Mouse (Mus musculus): ENCODE results near the gene Ppa2. TPM values are rescaled to one million over a fixed set of nuclear protein-coding genes. Genes with fewer than 3 reads are reported as not detected.

The Ppa2 gene
- total RNA-seq (2021), result 100 to 1,000 TPM; 150 to 157 TPM
- long read RNA-seq, experiment 1, transcript Ppa2-201 (12 exons, 1,226 nt), result major isoform, 121 of 167 reads
- long read RNA-seq, experiment 1, partial matches to known transcripts, result 2 of 167 reads
- long read RNA-seq, experiment 1, other reads (novel, unspliced or antisense), result 41 of 167 reads
- long read RNA-seq, experiment 2, transcript Ppa2-201 (12 exons, 1,226 nt), result major isoform, 66 of 89 reads
- long read RNA-seq, experiment 2, partial matches to known transcripts, result 13 of 89 reads
- long read RNA-seq, experiment 2, other reads (novel, unspliced or antisense), result 9 of 89 reads

DNA sequence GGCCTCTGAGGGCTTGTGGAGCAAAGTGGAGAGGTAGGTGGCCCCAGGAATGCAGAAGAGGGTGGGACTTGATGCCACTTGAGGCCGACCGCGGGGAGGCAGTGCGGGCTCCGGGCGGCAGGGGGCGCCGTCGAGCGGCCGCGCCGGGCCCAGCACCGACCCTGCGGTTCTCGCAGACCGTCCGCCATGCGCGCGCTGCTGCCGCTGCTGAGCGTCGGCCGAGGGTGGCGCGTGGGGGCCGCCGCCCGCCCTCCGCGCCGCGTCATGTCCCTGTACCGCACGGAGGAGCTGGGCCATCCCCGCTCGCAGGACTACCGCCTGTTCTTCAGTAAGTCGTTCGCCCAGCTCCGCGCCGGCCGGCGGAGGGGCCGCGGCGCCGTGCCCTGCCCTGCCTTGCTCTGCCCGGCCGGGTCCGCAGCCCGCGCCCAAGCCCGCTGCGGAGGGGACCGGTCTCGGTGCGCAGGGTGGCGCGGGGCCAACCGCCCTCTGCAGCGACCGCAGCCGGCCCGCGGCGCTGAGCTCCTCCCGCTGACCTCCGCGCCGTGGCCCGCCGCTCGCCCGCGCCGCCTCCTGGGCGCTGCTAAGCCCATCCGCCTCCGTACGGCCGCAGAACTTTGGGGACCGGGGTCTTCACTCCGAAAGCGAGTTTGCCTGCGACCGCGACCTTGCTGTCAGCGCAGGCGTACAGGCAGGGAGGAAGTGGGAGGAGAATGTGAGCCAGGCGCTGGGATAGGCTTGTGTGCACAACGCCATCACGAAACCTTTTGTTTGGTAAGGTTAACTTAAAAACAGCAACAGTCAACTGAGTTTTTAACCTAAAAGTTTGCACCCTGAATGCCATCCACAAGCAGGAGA lies at the start of gene Ppa2:
Ppa2 (plus strand) TSS at position 157 of the 855 bp plus-strand sequence.
- DNase-seq, result peak; percentile 89 to 93

DNA sequence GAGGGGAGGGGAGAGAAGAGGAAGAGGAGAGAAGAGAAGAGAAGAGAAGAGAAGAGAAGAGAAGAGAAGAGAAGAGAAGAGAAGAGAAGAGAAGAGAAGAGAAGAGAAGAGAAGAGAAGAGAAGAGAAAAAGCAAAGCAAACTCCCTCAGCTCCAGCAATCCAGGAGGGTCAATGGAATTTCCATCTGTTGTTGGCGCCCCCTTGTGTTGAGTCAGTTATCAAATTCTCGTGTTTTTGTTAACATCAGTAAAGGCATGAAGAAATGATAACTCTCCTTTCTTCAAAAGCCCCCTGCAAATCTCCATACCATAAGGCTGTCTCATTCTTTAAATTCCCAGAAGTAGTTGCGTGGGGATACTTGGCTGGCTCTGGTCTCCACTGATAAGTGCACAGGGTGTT lies 38.0 kb upstream of the Ppa2 start:
- DNase-seq, result peak; percentile 26 to 82

- no peak for DNase-seq
These were observed 25.3 kb upstream of the Ppa2 start for GRCm38 (mm10) chr3:133284587-133284986.

DNA sequence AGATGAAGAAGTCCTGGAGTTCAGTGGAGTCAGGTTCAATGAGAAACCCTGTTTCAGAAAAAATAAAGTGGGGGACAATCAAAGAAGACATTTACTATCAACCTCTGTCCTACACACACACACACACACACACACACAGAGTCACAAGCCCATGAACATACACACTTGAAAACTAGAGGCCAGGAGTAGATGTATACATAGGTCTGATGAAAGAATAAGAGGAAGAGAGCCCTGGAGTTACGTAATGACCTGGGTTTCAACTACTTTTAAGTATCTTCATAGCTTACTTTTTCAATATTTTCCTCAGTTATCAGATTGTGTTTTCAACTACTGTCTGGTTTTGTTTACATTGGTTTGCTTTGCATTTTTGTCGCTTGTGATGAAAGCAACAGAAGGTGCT lies 21.1 kb upstream of the Ppa2 start:
- DNase-seq, result no peak

DNA sequence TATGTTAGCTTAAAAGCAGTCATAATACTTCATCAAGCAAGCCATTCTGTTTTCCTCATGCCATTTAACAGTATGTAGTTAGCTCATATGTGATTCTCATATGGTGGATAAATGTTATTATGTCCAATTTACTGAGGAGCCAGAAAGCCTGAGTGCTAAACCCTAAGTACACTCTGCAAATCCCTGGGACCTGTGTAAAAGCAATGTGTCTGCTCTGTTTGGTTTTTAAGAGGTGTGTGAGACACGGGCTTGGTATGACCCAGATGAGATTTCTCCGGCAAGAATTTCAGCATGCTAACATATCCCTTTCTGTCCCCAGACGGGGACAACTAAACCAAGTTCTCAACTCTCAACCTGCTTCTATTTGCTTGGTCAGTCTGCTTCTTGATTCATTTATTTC lies 5.6 kb upstream of the Ppa2 start:
- DNase-seq, result no peak

GRCm38 (mm10) chr3:133308361-133308760 lies 1.5 kb upstream of the Ppa2 start:
- DNase-seq, result no peak

- no peak for DNase-seq
These were observed 551 bp upstream of the Ppa2 start for GRCm38 (mm10) chr3:133309359-133309758.

DNA sequence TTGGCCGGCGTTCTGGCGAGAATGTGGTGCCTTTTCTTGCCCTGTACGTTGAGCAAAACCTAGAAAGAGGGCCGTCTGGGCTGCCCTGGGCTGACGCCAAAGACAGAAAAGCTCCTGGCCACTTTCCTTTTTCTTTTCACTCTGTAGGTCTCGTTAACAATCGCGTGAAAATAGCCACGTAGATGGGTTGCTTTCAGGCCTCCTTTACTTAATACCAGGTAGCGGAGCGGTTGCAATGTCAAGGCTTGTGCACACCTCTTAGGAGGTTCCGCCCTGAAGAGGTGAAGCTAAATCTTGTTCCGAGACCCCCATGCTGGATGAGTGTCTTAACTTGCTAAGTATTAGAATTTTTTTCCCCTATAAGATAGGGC lies 884 bp downstream of the Ppa2 start:
- DNase-seq, result no peak

GRCm38 (mm10) chr3:133312331-133312730 lies 2.4 kb downstream of the Ppa2 start:
- no peak for DNase-seq

DNA sequence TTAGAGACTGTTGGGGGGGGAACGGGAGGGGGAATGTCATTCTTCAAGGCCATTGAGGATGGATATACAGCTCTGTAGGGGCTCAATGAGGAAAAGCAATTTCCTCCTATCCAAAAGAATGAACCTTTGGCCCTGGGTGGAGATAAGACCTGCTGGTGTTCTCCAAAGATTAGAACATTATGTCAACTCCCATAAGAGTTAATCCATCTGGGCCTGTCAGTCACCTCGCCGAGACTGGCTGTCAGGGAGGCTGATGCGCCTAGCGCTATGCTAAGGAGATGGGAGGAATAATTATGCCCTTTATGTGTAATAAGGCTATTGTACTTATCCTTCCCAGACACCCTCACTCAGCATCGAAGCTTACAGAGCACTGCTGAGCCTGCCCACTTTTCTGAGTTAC lies 2.9 kb downstream of the Ppa2 start:
- DNase-seq, result no peak

GRCm38 (mm10) chr3:133313491-133314199 lies 3.7 kb downstream of the Ppa2 start:
- no peak for DNase-seq

DNA sequence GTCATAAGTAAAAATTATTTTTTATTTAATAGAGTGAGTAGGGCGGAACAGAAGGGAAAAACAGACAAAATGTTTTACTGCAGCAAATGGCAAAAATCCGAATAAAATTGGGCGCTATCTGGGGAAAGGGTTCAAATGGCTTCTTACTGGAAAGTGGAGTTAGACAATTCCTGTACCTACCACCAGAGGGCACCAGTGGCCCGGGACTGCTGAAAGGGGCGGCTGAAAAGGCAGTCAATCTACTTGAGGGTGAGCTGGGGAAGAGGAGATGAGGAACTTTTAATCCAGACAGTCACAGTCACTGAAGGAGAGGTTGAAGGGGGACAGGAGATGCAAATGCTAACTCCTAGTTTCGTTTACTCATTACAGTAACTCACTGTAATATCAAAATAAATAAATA lies 4.6 kb downstream of the Ppa2 start:
- DNase-seq, result peak; percentile 75 to 85

GRCm38 (mm10) chr3:133315011-133315410 lies 5.1 kb downstream of the Ppa2 start:
- no peak for DNase-seq

- no peak for DNase-seq
These were observed 5.7 kb downstream of the Ppa2 start for GRCm38 (mm10) chr3:133315647-133316046.

- DNase-seq, result no peak
These were observed 7.9 kb downstream of the Ppa2 start for GRCm38 (mm10) chr3:133317845-133318244.

DNA sequence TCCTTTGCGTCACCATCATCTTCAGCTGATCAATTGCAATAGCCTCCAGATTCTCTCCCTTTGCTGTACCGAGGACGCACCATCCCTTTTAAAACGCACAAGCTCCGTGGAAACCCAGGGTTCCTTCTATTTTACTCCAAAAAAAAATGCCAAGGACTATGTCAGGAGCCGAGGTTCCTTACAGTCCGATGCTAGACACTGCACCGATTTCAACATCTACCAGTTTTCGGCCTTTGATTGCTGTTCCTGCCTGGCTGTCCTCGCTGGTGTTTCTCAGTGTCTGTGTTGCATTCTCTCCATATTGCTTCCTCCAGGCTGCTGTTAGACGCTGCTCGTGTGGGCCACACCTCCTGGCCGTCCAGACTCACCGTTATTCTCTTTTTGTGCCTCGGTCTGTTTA lies 8.7 kb downstream of the Ppa2 start:
- DNase-seq, result no peak

- no peak for DNase-seq
These were observed 9.9 kb downstream of the Ppa2 start for GRCm38 (mm10) chr3:133319795-133320194.

GRCm38 (mm10) chr3:133320313-133320712 lies 10.4 kb downstream of the Ppa2 start:
- no peak for DNase-seq

DNA sequence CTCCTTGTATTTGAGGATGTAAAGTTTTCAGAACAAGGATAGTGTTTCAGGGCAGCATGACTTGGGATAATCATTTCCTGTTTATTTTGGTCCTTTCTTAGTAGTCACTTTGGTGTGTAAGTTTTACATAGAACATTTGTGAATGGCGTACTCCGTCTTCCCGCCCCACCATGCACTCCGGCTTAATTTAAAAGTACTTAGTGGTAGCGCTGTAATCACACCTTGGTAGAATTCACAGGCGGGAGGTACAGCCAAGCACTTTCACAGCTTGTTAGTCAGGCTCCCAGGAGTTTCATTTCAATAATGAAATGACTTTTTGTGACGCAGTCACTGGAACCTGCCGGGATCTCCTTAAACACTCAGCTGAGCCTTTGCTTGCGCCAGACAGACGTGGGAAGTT lies 12.0 kb downstream of the Ppa2 start:
- no peak for DNase-seq

DNA sequence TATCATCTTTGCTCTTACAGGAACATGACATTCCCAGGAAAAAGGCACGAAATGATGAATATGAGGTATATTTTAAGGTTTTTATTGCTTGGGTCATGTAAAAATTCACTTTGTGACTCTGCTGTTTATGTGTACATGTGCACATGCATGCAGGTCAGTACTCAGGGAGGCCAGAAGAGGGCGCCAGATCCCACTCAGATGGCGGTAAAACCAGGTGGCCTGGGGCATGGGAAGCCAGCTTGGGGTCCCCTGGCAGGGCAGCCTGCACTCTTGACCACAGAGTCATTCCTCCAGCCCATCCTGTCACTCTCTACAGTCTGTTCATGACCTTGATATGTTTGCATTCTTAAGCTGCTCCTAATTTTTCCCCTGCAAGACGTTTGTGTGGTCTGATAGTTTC lies 12.6 kb downstream of the Ppa2 start:
- DNase-seq, result no peak

DNA sequence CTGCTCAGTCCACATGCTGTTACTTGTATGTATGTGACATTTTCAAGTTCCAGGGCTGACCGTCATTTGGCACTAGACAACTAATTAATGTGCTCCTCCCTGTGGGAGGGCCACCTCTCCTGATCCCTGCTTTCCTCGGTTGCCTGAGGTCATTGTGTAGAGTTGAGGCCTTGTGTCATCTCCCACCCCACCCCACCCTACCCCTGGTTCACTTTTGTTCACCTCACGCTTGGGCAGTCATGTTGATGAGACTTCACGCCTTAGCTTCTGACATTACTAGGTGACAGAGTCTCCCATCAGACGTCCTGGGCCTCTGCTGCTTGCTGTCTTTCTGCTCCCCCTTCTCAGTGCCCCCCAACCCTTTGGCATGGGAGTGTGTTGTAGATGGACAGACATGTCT lies 15.2 kb downstream of the Ppa2 start:
- no peak for DNase-seq

GRCm38 (mm10) chr3:133328551-133328950 lies 18.6 kb downstream of the Ppa2 start:
- no peak for DNase-seq

GRCm38 (mm10) chr3:133329406-133329805 lies 19.5 kb downstream of the Ppa2 start:
- no peak for DNase-seq
